Mouse (Mus musculus) testis, adult 2 months (tissue): ENCODE data around the gene Clstn2.

ENCODE experiments used
- CTCF ChIP-seq: fragments of 200-500 bp; IDR thresholded peaks from 2 replicates; pipeline ENCODE4 v1.5.1; 2012; ENCODE audit warnings: low read depth, mild to moderate bottlenecking, inconsistent platforms, low read length, moderate library complexity; ENCODE audit not compliant: control insufficient read depth, insufficient read depth, insufficient replicate concordance
- POLR2A ChIP-seq: fragments of 200-500 bp; IDR thresholded peaks from 2 replicates; pipeline ENCODE4 v1.6.1; 2012; ENCODE audit warnings: low read depth, mild to moderate bottlenecking, inconsistent platforms, low read length, moderate library complexity; ENCODE audit not compliant: control insufficient read depth

DNA sequence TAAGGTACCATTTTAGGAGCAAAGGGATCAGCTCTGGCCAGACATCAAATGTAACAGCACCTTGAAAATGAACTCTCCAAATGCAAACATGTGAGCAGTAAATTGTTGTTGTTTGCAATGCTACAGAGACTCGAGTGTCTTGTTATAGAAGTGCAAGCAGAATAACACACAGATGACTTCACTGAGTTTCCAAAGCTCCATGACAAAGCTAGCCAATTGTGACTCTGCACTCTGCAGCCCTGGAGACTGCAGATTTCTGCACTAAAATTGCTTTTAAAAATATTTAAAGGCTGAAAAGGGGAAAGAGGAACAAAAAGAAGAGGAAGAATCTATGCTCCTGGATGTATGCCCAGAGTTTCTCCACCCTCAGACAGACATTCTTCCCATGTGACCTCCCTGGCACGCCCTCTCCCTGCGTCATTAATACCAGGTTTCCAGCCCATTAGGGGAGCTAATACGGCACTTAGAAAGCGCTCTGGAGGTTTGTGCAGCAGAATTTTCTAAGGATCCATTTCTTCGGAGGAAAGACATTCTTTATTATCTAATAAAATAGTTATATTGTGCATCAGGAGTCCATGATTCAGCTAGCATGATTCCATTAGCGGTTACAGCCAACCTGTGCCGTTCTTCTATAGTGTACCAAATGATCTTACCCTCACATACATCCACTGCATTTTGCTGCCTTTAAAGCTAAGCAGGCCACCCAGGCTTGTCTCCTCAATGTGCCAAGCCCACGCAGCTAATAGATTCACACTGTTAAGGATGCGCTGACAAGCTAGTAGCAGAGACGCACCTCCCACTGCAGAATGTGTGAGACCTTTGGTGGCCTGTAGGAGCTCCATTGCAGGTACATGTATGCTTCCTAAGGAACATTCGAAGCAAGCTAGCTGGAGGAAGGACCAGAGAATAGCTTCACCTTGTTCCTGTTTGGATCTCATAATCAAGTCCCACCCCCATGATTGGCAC is 184.8 kb downstream of the Clstn2 start:
- TF ChIP-seq POLR2A (no peak), CTCF (no peak)
